ENCODE assay signal across 8 mouse cellular contexts in genomic region chr6:94466508-94467205, GRCm38 (mm10). TPM values are rescaled to one million over a fixed set of nuclear protein-coding genes. Genes with fewer than 3 reads are reported as not detected.
DNase-seq lines count a peak whose midpoint lies in the region; ATAC-seq lines count a peak whose summit lies in the region.

No protein-coding gene starts in this region.

- no peak for ATAC-seq in forebrain, embryonic 14.5 days
- ATAC-seq in forebrain, embryonic 13.5 days = no peak
- ATAC-seq in embryonic facial prominence, embryonic 11.5 days (replicated peaks; ENCODE audit: insufficient number of reproducible peaks, low FRiP score, low TSS enrichment, low read depth) = no peak
- no peak for ATAC-seq in neural tube, embryonic 11.5 days (ENCODE audit: insufficient read depth, low FRiP score, low TSS enrichment)

- no peak overlapping the region for H3K9ac ChIP-seq in forebrain, embryonic 14.5 days (ENCODE audit: low read length)
- no peak overlapping the region for H3K9ac ChIP-seq in forebrain, embryonic 13.5 days
- H3K9ac ChIP-seq in embryonic facial prominence, embryonic 11.5 days (replicated peaks; ENCODE audit: low read length) = no peak overlapping the region
- H3K9ac ChIP-seq in neural tube, embryonic 11.5 days (ENCODE audit: low read length) = no peak overlapping the region

- no peak overlapping the region for H3K4me2 ChIP-seq in forebrain, embryonic 14.5 days (ENCODE audit: low read length)
- no peak overlapping the region for H3K4me2 ChIP-seq in forebrain, embryonic 13.5 days
- no peak overlapping the region for H3K4me2 ChIP-seq in embryonic facial prominence, embryonic 11.5 days (ENCODE audit: low read depth, low read length)
- no peak overlapping the region for H3K4me2 ChIP-seq in neural tube, embryonic 11.5 days (ENCODE audit: low read depth)

- no peaks in the 10 kb centered on the region for H3K36me3 ChIP-seq in forebrain, embryonic 14.5 days (ENCODE audit: control insufficient read depth, insufficient read depth, low read length)
- no peaks in the 10 kb centered on the region for H3K36me3 ChIP-seq in forebrain, embryonic 13.5 days (ENCODE audit: poor library complexity, severe bottlenecking)
- no peaks in the 10 kb centered on the region for H3K36me3 ChIP-seq in embryonic facial prominence, embryonic 11.5 days (replicated peaks; ENCODE audit: control insufficient read depth, insufficient read depth, low read depth, low read length)
- no peaks in the 10 kb centered on the region for H3K36me3 ChIP-seq in neural tube, embryonic 11.5 days (ENCODE audit: control insufficient read depth, insufficient read depth, low read length)

- DNase-seq in forebrain, embryonic 14.5 days (ENCODE audit: low spot score) = peak; percentile 19
- DNase-seq in ovary, adult 18-20 months (ENCODE audit: low spot score) = peak; percentile 80
- no peak for DNase-seq in ovary, postnatal 10 days (ENCODE audit: low spot score)
- DNase-seq in embryonic facial prominence, embryonic 11.5 days (ENCODE audit: low spot score) = peak; percentile 27
- DNase-seq in neural tube, embryonic 11.5 days (ENCODE audit: low spot score) = peak; percentile 19
- DNase-seq in gastrocnemius, adult 18-20 months (ENCODE audit: low spot score) = no peak
- no peak for DNase-seq in gastrocnemius, postnatal 4 days (ENCODE audit: low spot score in 2 of 2)

- no peak overlapping the region for H3K27ac ChIP-seq in forebrain, embryonic 14.5 days (ENCODE audit: low read depth, low read length)
- H3K27ac ChIP-seq in forebrain, embryonic 13.5 days = no peak overlapping the region
- H3K27ac ChIP-seq in embryonic facial prominence, embryonic 11.5 days (replicated peaks; ENCODE audit: low read depth, low read length) = no peak overlapping the region
- no peak overlapping the region for H3K27ac ChIP-seq in neural tube, embryonic 11.5 days (ENCODE audit: low read depth, low read length)

- H3K9me3 ChIP-seq in forebrain, embryonic 14.5 days (replicated peaks; ENCODE audit: control insufficient read depth, low read length) = no peaks in the 10 kb centered on the region
- no peaks in the 10 kb centered on the region for H3K9me3 ChIP-seq in forebrain, embryonic 13.5 days (replicated peaks)
- H3K9me3 ChIP-seq in embryonic facial prominence, embryonic 11.5 days (replicated peaks; ENCODE audit: control insufficient read depth, low read length) = no peaks in the 10 kb centered on the region
- no peaks in the 10 kb centered on the region for H3K9me3 ChIP-seq in neural tube, embryonic 11.5 days (ENCODE audit: control insufficient read depth, low read length)

- WGBS in forebrain, embryonic 14.5 days = 62% methylated on average over 5 of the region's 5 CpGs
- 66% methylated on average over 5 of the region's 5 CpGs for WGBS in forebrain, embryonic 13.5 days
- 63% methylated on average over 5 of the region's 5 CpGs for WGBS in embryonic facial prominence, embryonic 11.5 days
- WGBS in neural tube, embryonic 11.5 days = 65% methylated on average over 5 of the region's 5 CpGs

- H3K27me3 ChIP-seq in forebrain, embryonic 14.5 days (replicated peaks; ENCODE audit: control insufficient read depth, insufficient read depth, low read length) = no peaks in the 10 kb centered on the region
- H3K27me3 ChIP-seq in forebrain, embryonic 13.5 days = no peaks in the 10 kb centered on the region
- H3K27me3 ChIP-seq in embryonic facial prominence, embryonic 11.5 days (ENCODE audit: control insufficient read depth, insufficient read depth, low read length) = no peaks in the 10 kb centered on the region
- no peaks in the 10 kb centered on the region for H3K27me3 ChIP-seq in neural tube, embryonic 11.5 days (ENCODE audit: control insufficient read depth, insufficient read depth, low read length)

- peaks cover 10% of the 10 kb centered on the region; the same call in 1 of the 2 replicates for H3K4me1 ChIP-seq in forebrain, embryonic 14.5 days (ENCODE audit: control insufficient read depth, insufficient read depth, low read length)
- peaks cover 18% of the 10 kb centered on the region for H3K4me1 ChIP-seq in forebrain, embryonic 13.5 days
- no peaks in the 10 kb centered on the region for H3K4me1 ChIP-seq in embryonic facial prominence, embryonic 11.5 days (ENCODE audit: control insufficient read depth, insufficient read depth, low read length)
- peaks cover 5% of the 10 kb centered on the region; the same call in 1 of the 2 replicates for H3K4me1 ChIP-seq in neural tube, embryonic 11.5 days (ENCODE audit: control insufficient read depth, insufficient read depth, low read length)

- no peak overlapping the region for H3K4me3 ChIP-seq in forebrain, embryonic 14.5 days (ENCODE audit: low read depth, low read length)
- no peak overlapping the region for H3K4me3 ChIP-seq in forebrain, embryonic 13.5 days
- H3K4me3 ChIP-seq in embryonic facial prominence, embryonic 11.5 days (ENCODE audit: low read depth, low read length) = no peak overlapping the region
- H3K4me3 ChIP-seq in neural tube, embryonic 11.5 days (ENCODE audit: low read depth, low read length) = no peak overlapping the region

RNA-seq across cellular contexts. Expression of gene Slc25a26, which starts 33.5 kb away (rescaled TPM):
- 7.4 and 8.3 TPM in 2 replicates for polyA plus RNA-seq in forebrain, embryonic 14.5 days (2014; fragmentation: Nextera tagmentation; extraction: Ambion mirVana)
- 6.5 and 7.0 TPM in 2 replicates for polyA plus RNA-seq in forebrain, embryonic 13.5 days (2015; fragmentation: Nextera tagmentation; extraction: Ambion mirVana)
- polyA plus RNA-seq in embryonic facial prominence, embryonic 11.5 days (2014; fragmentation: Nextera tagmentation; extraction: Ambion mirVana) = 6.0 and 7.8 TPM in 2 replicates
- 7.6 and 8.2 TPM in 2 replicates for polyA plus RNA-seq in neural tube, embryonic 11.5 days (2014; fragmentation: Nextera tagmentation; extraction: Ambion mirVana)
- 10 to 100 TPM; 15.4 to 18.1 TPM for total RNA-seq in gastrocnemius, adult 18-20 months (2021)
- total RNA-seq in gastrocnemius, postnatal 4 days (2021) = 1 to 10 TPM; 7.0 to 8.0 TPM

Comparison
In these comparisons a context has a peak if more than half of its experiments do, and no peak if none do; other contexts are left out.
1. DNase-seq: peak in forebrain, embryonic 14.5 days (single experiment), ovary, adult 18-20 months (single experiment), embryonic facial prominence, embryonic 11.5 days (single experiment) and neural tube, embryonic 11.5 days (single experiment); none in ovary, postnatal 10 days (single experiment), gastrocnemius, adult 18-20 months (single experiment) and gastrocnemius, postnatal 4 days (0 of 2).